Mouse (Mus musculus) cerebellum, adult 2 months (tissue): ENCODE measurements at regions not wholly inside any gene's neighbourhood (a gene's known extent, or its start where the extent isn't known, plus 50 kb on each side); places are given as distances from the start of the nearest gene placed in this dataset.

Experiments used
- DNase-seq, 2 experiments: peaks; one replicate each; pipeline ENCODE4 v3.0.0; 2021
- H3K27ac ChIP-seq: fragments of 200-500 bp; 2 replicates; pipeline ENCODE4 v1.5.1; 2012; ENCODE audit warnings: low read length, control low read depth, inconsistent platforms; ENCODE audit not compliant: insufficient read depth
- H3K27me3 ChIP-seq: fragments of 200-500 bp; 2 replicates; pipeline ENCODE4 v1.6.1; 2012; ENCODE audit warnings: inconsistent platforms, mild to moderate bottlenecking, low read length, moderate library complexity; ENCODE audit not compliant: control insufficient read depth, insufficient read depth
- H3K4me1 ChIP-seq: fragments of 200-500 bp; 2 replicates; pipeline ENCODE4 v1.6.1; 2011; ENCODE audit warnings: low read length; ENCODE audit not compliant: control insufficient read depth, insufficient read depth
- H3K4me3 ChIP-seq: fragments of 200-500 bp; replicated peaks from 2 replicates; pipeline ENCODE3; 2011; ENCODE audit warnings: mild to moderate bottlenecking, low read depth, low read length, control low read depth; ENCODE audit not compliant: insufficient read depth
- CTCF ChIP-seq: fragments of 200-500 bp; IDR thresholded peaks from 2 replicates; pipeline ENCODE4 v1.5.1; 2011; ENCODE audit warnings: low read depth, mild to moderate bottlenecking, control low read depth, low read length, moderate library complexity, borderline replicate concordance; ENCODE audit not compliant: insufficient read depth
- POLR2A ChIP-seq: fragments of 200-500 bp; IDR thresholded peaks from 2 replicates; pipeline ENCODE4 v1.6.1; 2011; ENCODE audit warnings: low read length, control low read depth, borderline replicate concordance; ENCODE audit not compliant: insufficient read depth
- WGBS: fragments of 180-500 bp; shearing (Covaris S2); methylation state at CpG from one replicate; pipeline ENCODE4 v1.1.7; 2018; 5-methylcytosine and 5-hydroxymethylcytosine counted together

- no peaks in the 10 kb centered on the region for H3K27me3 ChIP-seq
- TF ChIP-seq CTCF (no peak), POLR2A (no peak)
- H3K4me1 ChIP-seq, result no peaks in the 10 kb centered on the region
- whole genome bisulfite sequencing, result 21% methylated on average over 1 of the region's 1 CpGs
- H3K27ac ChIP-seq, result no peak overlapping the region
- DNase-seq, result no peak
- H3K4me3 ChIP-seq, result no peak overlapping the region
These were observed 109.6 kb upstream of the Abcb5 start for GRCm38 (mm10) chr12:119075825-119076224.

DNA sequence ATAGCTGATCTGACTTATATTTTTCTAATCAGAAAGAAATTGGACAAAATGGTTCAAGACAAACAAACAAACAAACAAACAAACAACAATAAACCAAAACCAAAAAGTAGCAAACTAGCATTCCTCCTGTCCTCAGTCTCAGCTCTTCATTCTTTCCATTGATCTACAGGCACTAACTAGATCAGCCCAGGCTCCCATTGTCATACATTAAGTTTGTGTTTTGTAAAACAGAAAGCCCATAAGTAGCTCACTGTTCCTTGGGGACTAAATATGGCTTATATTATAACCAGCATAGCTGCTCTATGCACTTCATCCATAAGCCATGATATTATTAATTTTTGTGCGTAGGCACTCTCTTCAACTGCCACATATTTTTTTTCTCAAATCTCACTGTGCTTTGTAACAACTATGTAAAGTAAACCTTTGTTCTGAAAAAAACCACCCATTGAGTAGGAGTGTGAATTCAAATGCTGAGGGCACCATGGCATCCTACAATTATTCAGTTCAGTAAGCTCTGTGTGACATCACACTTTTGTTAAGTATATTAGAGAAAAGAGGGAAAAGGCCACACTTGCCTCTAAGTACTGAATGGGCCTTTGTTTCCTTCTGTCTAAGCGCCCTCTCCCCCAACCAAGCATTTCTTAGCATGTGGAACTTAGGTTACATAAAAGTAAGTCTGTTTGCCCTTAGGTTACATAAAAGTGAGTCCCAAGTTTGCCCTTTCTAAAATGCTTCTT lies 108.7 kb upstream of the Abcb5 start:
- no peak for DNase-seq
- no peak overlapping the region for H3K27ac ChIP-seq
- TF ChIP-seq POLR2A (no peak), CTCF (no peak)
- H3K4me3 ChIP-seq, result no peak overlapping the region
- 35% methylated on average over 2 of the region's 2 CpGs for WGBS
- no peaks in the 10 kb centered on the region for H3K4me1 ChIP-seq
- H3K27me3 ChIP-seq, result no peaks in the 10 kb centered on the region

DNA sequence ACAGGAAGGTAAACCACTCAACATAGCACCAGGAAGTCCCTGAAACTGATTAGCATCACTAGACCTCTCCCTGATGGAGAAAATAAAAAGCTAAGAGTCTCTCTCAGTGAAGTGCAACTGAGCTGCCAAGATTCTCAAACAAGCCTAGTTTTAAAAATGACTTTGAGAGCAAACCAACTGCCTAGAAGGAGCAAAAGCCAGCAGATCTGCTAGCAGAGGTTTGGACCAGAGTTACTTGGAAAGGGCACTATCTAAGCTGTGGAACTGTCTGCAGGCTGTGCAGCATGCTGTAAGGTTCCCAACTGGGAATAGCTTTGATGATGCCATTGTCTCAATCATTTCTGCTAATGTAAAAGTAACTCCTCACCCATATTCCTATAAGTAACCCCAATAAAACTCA lies 107.9 kb upstream of the Abcb5 start:
- Histone ChIP-seq H3K27ac (no peak overlapping the region), H3K4me3 (no peak overlapping the region), H3K27me3 (no peaks in the 10 kb centered on the region), H3K4me1 (no peaks in the 10 kb centered on the region)
- no peak for TF ChIP-seq POLR2A
- no peak for TF ChIP-seq CTCF
- DNase-seq, result no peak

GRCm38 (mm10) chr12:119070963-119071362 lies 104.7 kb upstream of the Abcb5 start:
- TF ChIP-seq POLR2A (no peak), CTCF (no peak)
- no peak for DNase-seq
- no peaks in the 10 kb centered on the region for H3K27me3 ChIP-seq
- no peaks in the 10 kb centered on the region for H3K4me1 ChIP-seq
- WGBS, result 74% methylated on average over 1 of the region's 1 CpGs
- no peak overlapping the region for H3K4me3 ChIP-seq
- H3K27ac ChIP-seq, result no peak overlapping the region

DNA sequence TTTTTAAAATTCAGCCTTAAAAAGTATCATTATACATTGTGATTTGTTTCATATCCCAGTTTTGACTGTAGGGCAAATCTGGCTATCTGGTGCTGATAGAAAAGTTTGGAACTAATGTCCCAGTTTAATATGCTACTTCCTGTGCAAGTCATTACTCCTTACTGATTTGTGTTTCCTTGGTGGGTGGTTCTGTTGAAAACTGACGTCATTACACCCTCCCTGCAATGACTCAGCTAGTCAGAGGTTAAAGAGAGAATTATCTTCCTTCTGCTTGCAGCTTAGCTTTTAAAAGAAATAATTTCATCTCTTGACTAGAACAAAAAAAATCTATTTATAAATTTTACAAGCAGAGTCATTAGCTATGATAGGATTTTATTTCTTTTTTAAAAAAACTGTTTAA lies 104.2 kb upstream of the Abcb5 start:
- 32% methylated on average over 1 of the region's 1 CpGs for WGBS
- no peaks in the 10 kb centered on the region for H3K4me1 ChIP-seq
- no peak overlapping the region for H3K27ac ChIP-seq
- H3K4me3 ChIP-seq, result no peak overlapping the region
- no peak for TF ChIP-seq CTCF
- TF ChIP-seq POLR2A, result no peak
- DNase-seq, result no peak
- no peaks in the 10 kb centered on the region for H3K27me3 ChIP-seq

- TF ChIP-seq POLR2A, result no peak
- no peak for TF ChIP-seq CTCF
- DNase-seq, result no peak
- 84% methylated on average over 3 of the region's 3 CpGs for WGBS
- H3K4me3 ChIP-seq, result no peak overlapping the region
- H3K27me3 ChIP-seq, result no peaks in the 10 kb centered on the region
- no peaks in the 10 kb centered on the region for H3K4me1 ChIP-seq
- no peak overlapping the region for H3K27ac ChIP-seq
These were observed 103.5 kb upstream of the Abcb5 start for GRCm38 (mm10) chr12:119069747-119070146.

- TF ChIP-seq POLR2A, result no peak
- no peak for TF ChIP-seq CTCF
- no peak for DNase-seq
- 91% methylated on average over 2 of the region's 2 CpGs for WGBS
- Histone ChIP-seq H3K4me1 (no peaks in the 10 kb centered on the region), H3K4me3 (no peak overlapping the region), H3K27ac (no peak overlapping the region), H3K27me3 (no peaks in the 10 kb centered on the region)
These were observed 101.9 kb upstream of the Abcb5 start for GRCm38 (mm10) chr12:119068079-119068478.

GRCm38 (mm10) chr12:119062931-119063330 lies 96.7 kb upstream of the Abcb5 start:
- no peak overlapping the region for H3K4me3 ChIP-seq
- DNase-seq, result no peak
- H3K27ac ChIP-seq, result no peak overlapping the region
- H3K27me3 ChIP-seq, result no peaks in the 10 kb centered on the region
- 78% methylated on average over 2 of the region's 2 CpGs for WGBS
- H3K4me1 ChIP-seq, result no peaks in the 10 kb centered on the region
- TF ChIP-seq CTCF (no peak), POLR2A (no peak)
